Mouse (Mus musculus) neural tube, embryonic 10.5 days (tissue): ENCODE data around the gene Cypt15.
"Not testable (repeated sequence)": the region's sequence is repeated elsewhere in the genome, so short reads cannot be mapped to it uniquely, and the experiment has no call there.

ENCODE experiments used
- DNase-seq: peaks from one replicate; pipeline ENCODE4 v3.0.0-alpha.2; 2017; ENCODE audit warnings: low spot score; ENCODE audit errors: extremely low spot score

The Cypt15 gene

GRCm38 (mm10) chrX:39345967-39346366, at the start of gene Cypt15:
TSS of gene Cypt15 (plus strand) at chrX:39346267.
- not testable (repeated sequence) for DNase-seq

GRCm38 (mm10) chrX:39370932-39371331, 24.9 kb downstream of the Cypt15 start:
- DNase-seq, result no peak

DNA sequence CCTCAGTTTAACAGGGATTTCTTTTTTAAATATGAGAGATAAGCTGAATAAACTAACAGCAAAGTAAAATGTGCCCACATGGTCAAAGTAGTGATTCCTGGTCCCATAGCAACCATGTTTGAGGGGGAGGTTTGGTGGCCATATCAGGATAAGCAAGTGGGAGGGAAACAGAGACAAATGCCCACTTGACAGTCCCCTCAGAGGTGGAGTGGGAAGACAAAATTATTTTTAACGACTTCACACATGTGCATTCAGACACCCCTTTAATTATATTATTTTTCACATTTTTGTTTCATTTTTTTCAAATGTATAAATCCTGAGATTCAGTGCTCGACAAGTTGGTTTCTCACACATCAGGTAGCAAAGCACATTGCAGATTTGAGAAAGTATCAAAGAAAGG, 32.8 kb downstream of the Cypt15 start:
- no peak for DNase-seq

DNA sequence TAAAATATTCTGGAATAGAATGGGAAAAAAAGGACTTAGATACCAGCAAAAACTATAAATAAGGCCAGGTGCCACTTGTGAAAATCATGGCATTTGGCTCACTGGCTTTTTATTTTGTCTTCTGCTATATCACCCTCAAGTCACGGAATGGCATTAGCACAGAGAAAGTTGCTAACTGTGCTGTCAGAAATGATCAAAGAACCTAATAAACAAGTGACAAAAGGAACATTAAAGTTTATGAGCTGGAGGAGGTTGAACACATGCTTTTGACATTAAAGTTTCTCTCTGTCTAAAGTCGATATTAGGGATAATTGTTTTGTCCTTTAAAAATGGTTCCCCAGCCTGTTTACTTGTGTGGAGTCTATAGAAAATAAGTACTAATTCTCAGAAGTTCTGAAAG, 37.7 kb downstream of the Cypt15 start:
- DNase-seq, result no peak
